ENCODE assay signal across 20 mouse cellular contexts in the genomic region with DNA sequence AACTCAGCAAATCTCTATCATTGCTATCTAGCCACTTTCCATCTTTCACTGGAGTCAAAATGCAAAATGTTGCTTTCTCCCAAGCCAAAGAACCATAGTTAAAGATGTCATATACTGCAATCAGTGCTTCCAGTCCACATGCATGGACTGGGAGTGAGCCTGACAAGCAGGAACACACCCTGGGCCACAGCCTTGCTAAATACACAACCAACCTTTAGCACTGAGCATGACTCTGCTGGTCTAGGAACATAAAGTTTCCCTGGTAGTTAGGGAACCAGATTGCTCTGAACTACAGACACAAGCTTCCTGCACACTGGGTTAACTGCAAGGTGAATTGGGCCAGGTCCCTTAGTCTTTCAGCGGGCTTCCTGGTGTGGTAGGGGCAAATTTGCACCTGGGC.
DNase-seq lines count a peak whose midpoint lies in the region; ATAC-seq and TF ChIP-seq lines count a peak whose summit lies in the region.
"Had no signal": no experiment of that assay in that cellular context is flagged by ENCODE, and none has a peak within 500 bp of the region (broad histone marks: within the 10 kb centered on the region; RNA-seq: fewer than 3 reads in every experiment).

No protein-coding gene starts in this region.

- TF ChIP-seq POLR2A in cortical plate, adult 2 months (IDR thresholded peaks at IDR 0.05; ENCODE audit: extremely low read depth, insufficient read depth, low read length): no peak

- DNase-seq in limb, embryonic 10.5 days (ENCODE audit: low spot score): no peak
- no peak for DNase-seq in intestine, embryonic 14.5 days (ENCODE audit: low spot score)
- no peak for DNase-seq in spleen, postnatal 10 days (ENCODE audit: low spot score in 2 of 2)
- no peak for DNase-seq in embryonic facial prominence, embryonic 10.5 days (ENCODE audit: low spot score)
- DNase-seq: liver; thymus, postnatal 4 days had no signal

- ATAC-seq in limb, embryonic 15.5 days (ENCODE audit: insufficient number of reproducible peaks, low FRiP score, low TSS enrichment, low read depth): no peak
- ATAC-seq in intestine, embryonic 14.5 days (replicated peaks; ENCODE audit: low FRiP score, low TSS enrichment, low read depth): 0 out of 2 replicates have a peak, but pooled peaks have one; percentile 32
- peak; percentile 53; the same call in 1 of the 2 replicates for ATAC-seq in stomach, embryonic 14.5 days (ENCODE audit: insufficient number of reproducible peaks, insufficient read depth, low FRiP score, low read depth)
- ATAC-seq: CD4-positive, CD25-positive, alpha-beta regulatory T cell, adult 4 months; forebrain, embryonic 14.5 days; hindbrain, postnatal 0 days had no signal

- no peak for TF ChIP-seq CTCF in cortical plate, adult 2 months (IDR thresholded peaks at IDR 0.05; ENCODE audit: extremely low read depth, insufficient read depth, low read length)

- H3K4me1 ChIP-seq in limb, embryonic 15.5 days: peaks cover 14% of the 10 kb centered on the region
- no peaks in the 10 kb centered on the region for H3K4me1 ChIP-seq in limb, embryonic 10.5 days
- peaks cover 5% of the 10 kb centered on the region; the same call in 1 of the 2 replicates for H3K4me1 ChIP-seq in cortical plate, adult 2 months (ENCODE audit: control insufficient read depth, insufficient read depth, low read length)
- 0 out of 2 replicates have a peak, but pooled peaks cover 5% of the 10 kb centered on the region for H3K4me1 ChIP-seq in intestine, embryonic 14.5 days (replicated peaks; ENCODE audit: control insufficient read depth, insufficient read depth, low read length)
- no peaks in the 10 kb centered on the region for H3K4me1 ChIP-seq in stomach, embryonic 14.5 days (ENCODE audit: control insufficient read depth, insufficient read depth, low read length)
- no peaks in the 10 kb centered on the region for H3K4me1 ChIP-seq in embryonic facial prominence, embryonic 10.5 days
- H3K4me1 ChIP-seq: hindbrain, embryonic 12.5 days; midbrain, embryonic 12.5 days had no signal

- H3K9ac ChIP-seq in limb, embryonic 15.5 days: no peak overlapping the region
- no peak overlapping the region for H3K9ac ChIP-seq in intestine, embryonic 14.5 days (ENCODE audit: low read length)
- H3K9ac ChIP-seq in stomach, embryonic 14.5 days (replicated peaks; ENCODE audit: low read depth, low read length): no peak overlapping the region
- H3K9ac ChIP-seq: hindbrain, embryonic 12.5 days; liver, embryonic 14.5 days; lung, embryonic 14.5 days; midbrain, embryonic 12.5 days; neural tube, embryonic 13.5 days had no signal

- 80% methylated on average over 1 of the region's 1 CpGs for WGBS in limb, embryonic 15.5 days
- 93% methylated on average over 1 of the region's 1 CpGs for WGBS in limb, embryonic 10.5 days
- 96% methylated on average over 1 of the region's 1 CpGs for WGBS in intestine, embryonic 14.5 days
- 91% methylated on average over 1 of the region's 1 CpGs for WGBS in stomach, embryonic 14.5 days
- WGBS in embryonic facial prominence, embryonic 10.5 days: 94% methylated on average over 1 of the region's 1 CpGs

- H3K4me3 ChIP-seq in limb, embryonic 15.5 days: no peak overlapping the region
- H3K4me3 ChIP-seq in limb, embryonic 10.5 days: no peak overlapping the region
- no peak overlapping the region for H3K4me3 ChIP-seq in cortical plate, adult 2 months (ENCODE audit: insufficient read depth, low read length)
- H3K4me3 ChIP-seq in intestine, embryonic 14.5 days (ENCODE audit: low read depth, low read length): no peak overlapping the region
- no peak overlapping the region for H3K4me3 ChIP-seq in stomach, embryonic 14.5 days (ENCODE audit: low read depth, low read length)
- H3K4me3 ChIP-seq in embryonic facial prominence, embryonic 10.5 days: no peak overlapping the region
- H3K4me3 ChIP-seq: hindbrain, embryonic 12.5 days; megakaryocyte, embryonic 14.5 days; midbrain, embryonic 12.5 days; myocyte; neural tube, embryonic 13.5 days had no signal

- peaks cover 59% of the 10 kb centered on the region for H3K36me3 ChIP-seq in limb, embryonic 15.5 days
- peaks cover 77% of the 10 kb centered on the region for H3K36me3 ChIP-seq in limb, embryonic 10.5 days
- peaks cover 74% of the 10 kb centered on the region for H3K36me3 ChIP-seq in intestine, embryonic 14.5 days (ENCODE audit: control insufficient read depth, insufficient read depth, low read length)
- H3K36me3 ChIP-seq in stomach, embryonic 14.5 days (ENCODE audit: control insufficient read depth, insufficient read depth, low read length): peaks cover 40% of the 10 kb centered on the region
- H3K36me3 ChIP-seq in embryonic facial prominence, embryonic 10.5 days (replicated peaks): peaks cover 75% of the 10 kb centered on the region

- no peaks in the 10 kb centered on the region for H3K9me3 ChIP-seq in limb, embryonic 15.5 days
- H3K9me3 ChIP-seq in limb, embryonic 10.5 days (replicated peaks): no peaks in the 10 kb centered on the region
- H3K9me3 ChIP-seq in intestine, embryonic 14.5 days (ENCODE audit: control insufficient read depth, low read length): no peaks in the 10 kb centered on the region
- no peaks in the 10 kb centered on the region for H3K9me3 ChIP-seq in stomach, embryonic 14.5 days (ENCODE audit: control insufficient read depth, low read depth, low read length)
- H3K9me3 ChIP-seq in embryonic facial prominence, embryonic 10.5 days: no peaks in the 10 kb centered on the region
- H3K9me3 ChIP-seq: hindbrain, embryonic 12.5 days; megakaryocyte, embryonic 14.5 days; midbrain, embryonic 12.5 days; neural tube, embryonic 13.5 days had no signal

- H3K27me3 ChIP-seq in limb, embryonic 15.5 days: no peaks in the 10 kb centered on the region
- no peaks in the 10 kb centered on the region for H3K27me3 ChIP-seq in limb, embryonic 10.5 days (ENCODE audit: low read depth, poor library complexity, severe bottlenecking)
- no peaks in the 10 kb centered on the region for H3K27me3 ChIP-seq in intestine, embryonic 14.5 days (replicated peaks; ENCODE audit: control insufficient read depth, insufficient read depth, low read length)
- no peaks in the 10 kb centered on the region for H3K27me3 ChIP-seq in stomach, embryonic 14.5 days (ENCODE audit: control insufficient read depth, insufficient read depth, low read length)
- H3K27me3 ChIP-seq in embryonic facial prominence, embryonic 10.5 days (replicated peaks; ENCODE audit: low read depth, poor library complexity, severe bottlenecking): no peaks in the 10 kb centered on the region
- H3K27me3 ChIP-seq: hindbrain, embryonic 12.5 days; megakaryocyte, embryonic 14.5 days; midbrain, embryonic 12.5 days; neural tube, embryonic 13.5 days had no signal

- H3K27ac ChIP-seq in limb, embryonic 15.5 days: peak overlapping the region; percentile 6
- H3K27ac ChIP-seq in limb, embryonic 10.5 days: no peak overlapping the region
- peak overlapping the region; percentile 53; the same call in 1 of the 2 replicates for H3K27ac ChIP-seq in cortical plate, adult 2 months (ENCODE audit: insufficient read depth, low read length)
- no peak overlapping the region for H3K27ac ChIP-seq in intestine, embryonic 14.5 days (ENCODE audit: low read depth)
- peak overlapping the region; percentile 34; the same call in 1 of the 2 replicates for H3K27ac ChIP-seq in stomach, embryonic 14.5 days (ENCODE audit: low read length)
- no peak overlapping the region for H3K27ac ChIP-seq in embryonic facial prominence, embryonic 10.5 days (replicated peaks)
- H3K27ac ChIP-seq: hindbrain, embryonic 12.5 days; hindbrain, postnatal 0 days; liver, embryonic 14.5 days; midbrain, embryonic 12.5 days; neural tube, embryonic 13.5 days had no signal

- no peak overlapping the region for H3K4me2 ChIP-seq in limb, embryonic 15.5 days
- no peak overlapping the region for H3K4me2 ChIP-seq in intestine, embryonic 14.5 days (ENCODE audit: low read length)
- H3K4me2 ChIP-seq in stomach, embryonic 14.5 days (replicated peaks; ENCODE audit: low read depth, low read length): no peak overlapping the region
- H3K4me2 ChIP-seq: heart, embryonic 11.5 days; hindbrain, embryonic 12.5 days; lung, embryonic 14.5 days; midbrain, embryonic 12.5 days; neural tube, embryonic 13.5 days had no signal

Comparison
In these comparisons a context has a peak if more than half of its experiments do, and no peak if none do; other contexts are left out.
1. H3K27ac ChIP-seq: peak in limb, embryonic 15.5 days (single experiment), cortical plate, adult 2 months (single experiment) and stomach, embryonic 14.5 days (single experiment); none in limb, embryonic 10.5 days (single experiment), intestine, embryonic 14.5 days (single experiment) and embryonic facial prominence, embryonic 10.5 days (single experiment).